Mouse (Mus musculus) CH12.LX (cell line): ENCODE measurements at regions not wholly inside any gene's neighbourhood (a gene's known extent, or its start where the extent isn't known, plus 50 kb on each side); places are given as distances from the start of the nearest gene placed in this dataset.

Experiments
- CTCF ChIP-seq, 2 experiments: IDR thresholded peaks in 1 of 2; conservative IDR thresholded peaks in 1 of 2; 2 replicates each; pipeline ENCODE4 v1.5.1; 2011 to 2012; ENCODE audit warnings: low read depth in 2 of 2, low read length in 2 of 2, improper control_type of control experiment in 1 of 2, inconsistent platforms in 1 of 2, mild to moderate bottlenecking in 1 of 2, moderate library complexity in 1 of 2
- EP300 ChIP-seq: IDR thresholded peaks from 2 replicates; pipeline ENCODE4 v1.6.1; 2011; ENCODE audit warnings: low read length, improper control_type of control experiment
- KAT2A ChIP-seq: IDR thresholded peaks from 2 replicates; pipeline ENCODE4 v1.6.1; 2012; ENCODE audit warnings: low read length, improper control_type of control experiment, inconsistent platforms; ENCODE audit not compliant: insufficient replicate concordance
- POLR2A ChIP-seq: IDR thresholded peaks from 2 replicates; pipeline ENCODE4 v1.6.1; 2011; ENCODE audit warnings: low read depth, mild to moderate bottlenecking, improper control_type of control experiment, low read length
- RAD21 ChIP-seq: IDR thresholded peaks from 2 replicates; pipeline ENCODE4 v1.6.1; 2011; ENCODE audit warnings: low read depth, mild to moderate bottlenecking, low read length, improper control_type of control experiment, moderate library complexity
- TBP ChIP-seq: conservative IDR thresholded peaks from 2 replicates; pipeline ENCODE4 v1.6.1; 2011; ENCODE audit warnings: low read depth, low read length, improper control_type of control experiment
- USF2 ChIP-seq: conservative IDR thresholded peaks from 2 replicates; pipeline ENCODE4 v1.6.1; 2011; ENCODE audit warnings: low read depth, low read length, improper control_type of control experiment
- ZNF384 ChIP-seq: IDR thresholded peaks from 2 replicates; pipeline ENCODE4 v1.6.1; 2012; ENCODE audit warnings: low read depth, low read length, improper control_type of control experiment, inconsistent platforms

DNA sequence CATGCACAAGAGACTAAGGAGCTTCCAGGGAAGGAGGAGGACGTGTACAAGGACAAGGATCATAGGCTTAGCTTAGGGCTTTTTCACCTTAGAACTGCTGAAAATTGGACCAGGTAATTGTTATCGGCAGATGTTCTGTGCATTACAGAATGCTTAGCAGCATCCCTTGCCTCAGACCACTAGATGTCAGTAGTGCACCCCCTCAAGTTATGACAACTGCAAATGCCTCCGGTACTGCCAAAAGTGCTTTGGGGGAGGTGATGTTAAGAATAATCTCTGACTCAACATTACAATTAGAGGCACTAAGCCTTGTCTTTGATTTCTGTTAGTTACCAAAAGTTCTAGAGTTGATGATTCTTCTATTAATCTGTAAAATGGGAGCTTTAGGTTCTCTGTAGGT, 56.2 kb upstream of the Ldoc1 start:
- TF ChIP-seq TBP, result no peak
- peak in 1 of 2 experiments; percentile 56; a peak in 2 of 4 replicates for TF ChIP-seq CTCF (conservative IDR thresholded peaks at IDR 0.05 in 1 of 2, IDR thresholded peaks at IDR 0.05 in 1 of 2; ENCODE audit: low read depth in 2 of 2, low read length in 2 of 2)
- peak; percentile 49 for TF ChIP-seq RAD21
- TF ChIP-seq ZNF384, result no peak
- no peak for TF ChIP-seq POLR2A
- no peak for TF ChIP-seq KAT2A
- TF ChIP-seq EP300, result no peak
- TF ChIP-seq USF2, result no peak
